8 mouse cellular contexts compared by ENCODE assay signal in the genomic region with DNA sequence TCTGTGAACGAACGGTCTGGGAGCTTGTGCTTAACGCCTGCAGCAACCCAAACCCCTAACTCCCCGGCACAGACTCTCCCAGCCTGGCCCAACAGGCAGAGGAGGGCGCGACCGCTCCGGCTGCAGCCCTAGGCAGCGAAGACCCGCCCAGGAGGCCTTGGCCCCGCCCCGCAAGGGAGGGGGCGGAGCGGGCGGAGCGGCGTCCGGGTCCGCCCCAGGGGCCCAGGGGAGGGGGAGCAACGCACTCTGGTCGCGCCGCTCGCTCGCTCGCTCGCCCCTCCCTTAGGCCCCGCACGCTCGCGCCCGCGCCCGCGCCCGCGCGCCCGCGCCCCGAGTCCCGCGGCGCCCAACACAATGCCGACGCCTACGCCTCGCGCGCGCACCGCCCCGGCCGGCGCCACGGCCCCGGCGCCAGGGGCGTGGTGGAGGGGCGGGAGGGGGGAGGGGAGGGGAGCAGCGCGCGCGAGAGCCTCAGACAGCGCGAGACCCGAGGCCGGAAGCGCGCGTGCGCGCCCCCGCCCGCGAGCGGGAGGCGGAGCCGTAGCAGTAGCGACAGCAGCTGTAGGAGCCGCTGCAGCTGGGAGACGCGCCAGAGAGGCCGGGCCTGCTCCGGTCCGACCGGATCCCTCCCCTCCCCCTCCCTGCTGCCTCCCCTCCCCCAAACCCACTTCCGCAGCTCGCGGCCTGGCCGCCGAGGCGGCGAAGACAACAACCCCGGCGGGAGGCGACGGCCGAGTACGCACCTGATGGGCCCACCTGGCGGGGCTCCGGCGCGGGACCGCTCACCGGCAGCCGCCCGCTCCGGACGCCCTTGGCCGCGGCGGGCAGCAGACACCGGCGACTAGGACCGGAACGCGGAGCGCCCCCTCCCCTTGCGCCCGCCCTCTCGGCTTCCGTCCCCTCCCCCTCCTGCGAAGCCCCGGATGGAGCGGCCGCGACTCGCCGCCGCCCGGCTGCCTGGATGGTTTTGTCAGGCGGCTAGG. TPM values are rescaled to one million over a fixed set of nuclear protein-coding genes. Genes with fewer than 3 reads are reported as not detected.
A peak's percentile ranks its signal among the peaks of the same experiment; 100 is the strongest.
DNase-seq lines count a peak whose midpoint lies in the region; ATAC-seq lines count a peak whose summit lies in the region.

No protein-coding gene starts in this region.

- peak; percentile 94 for DNase-seq in adipocyte (ENCODE audit: low spot score)
- peak; percentile 91 for DNase-seq in embryo, embryonic 10 days (ENCODE audit: low spot score)
- peak; percentile 97 for DNase-seq in gastrocnemius, postnatal 10 days
- DNase-seq in left cerebral cortex, postnatal 10 days (ENCODE audit: extremely low spot score in 1 of 2, low spot score in 2 of 2): peak; percentile 91 to 98
- peak; percentile 93 for DNase-seq in right cerebral cortex, postnatal 25 days
- DNase-seq in urinary bladder, postnatal 4 days (ENCODE audit: low spot score in 2 of 2): peak; percentile 93 to 96

- intact Hi-C loops in left cerebral cortex, postnatal 10 days (cut with DNase I): no loop called here

- peak; percentile 79 for ATAC-seq in inflammation-experienced regulatory T-cells, adult 6 months
- ATAC-seq in megakaryocyte-erythroid progenitor cell, adult 5-6 weeks (replicated peaks; ENCODE audit: low FRiP score, low TSS enrichment, poor library complexity, severe bottlenecking): peak; percentile 84

RNA-seq across cellular contexts. Expression of a gene that starts 1.0 kb away (rescaled TPM):
- total RNA-seq in gastrocnemius, postnatal 10 days (2021): 1 to 10 TPM; 6.2 to 7.2 TPM
- 10 to 100 TPM in 2 of 3 experiments, 1 to 10 TPM in 1; 9.1 to 11.5 (median 11.1) TPM for polyA plus RNA-seq in inflammation-experienced regulatory T-cells, adult 6 months (2017; shearing (Covaris generic))
- 1 to 10 TPM; 9.3 to 9.4 TPM for total RNA-seq in left cerebral cortex, postnatal 10 days (2021)
- total RNA-seq in megakaryocyte-erythroid progenitor cell, adult 5-6 weeks (2014; fragmentation: Nextera tagmentation): 7.4 and 7.5 TPM in 2 replicates
- 7.3 and 11.4 TPM in 2 replicates for total RNA-seq in megakaryocyte-erythroid progenitor cell, adult 5-6 weeks (2017)

RNA-seq across cellular contexts. Expression of a gene that starts 45.3 kb away (rescaled TPM):
- 10 to 100 TPM; 24.3 to 31.3 TPM for total RNA-seq in gastrocnemius, postnatal 10 days (2021)
- polyA plus RNA-seq in inflammation-experienced regulatory T-cells, adult 6 months (2017; shearing (Covaris generic)): 10 to 100 TPM; 40.1 to 45.0 (median 42.4) TPM
- 10 to 100 TPM; 31.6 to 34.6 TPM for total RNA-seq in left cerebral cortex, postnatal 10 days (2021)
- total RNA-seq in megakaryocyte-erythroid progenitor cell, adult 5-6 weeks (2014; fragmentation: Nextera tagmentation): 65.2 and 101 TPM in 2 replicates
- 40.5 and 66.1 TPM in 2 replicates for total RNA-seq in megakaryocyte-erythroid progenitor cell, adult 5-6 weeks (2017)

RNA-seq across cellular contexts. Expression of a gene that starts 45.4 kb away (rescaled TPM):
- 10 to 100 TPM; 10.4 to 11.0 TPM for total RNA-seq in gastrocnemius, postnatal 10 days (2021)
- 10 to 100 TPM; 34.1 to 38.4 (median 35.8) TPM for polyA plus RNA-seq in inflammation-experienced regulatory T-cells, adult 6 months (2017; shearing (Covaris generic))
- 10 to 100 TPM; 10.6 to 12.3 TPM for total RNA-seq in left cerebral cortex, postnatal 10 days (2021)
- total RNA-seq in megakaryocyte-erythroid progenitor cell, adult 5-6 weeks (2014; fragmentation: Nextera tagmentation): 40.4 and 50.3 TPM in 2 replicates
- total RNA-seq in megakaryocyte-erythroid progenitor cell, adult 5-6 weeks (2017): 28.8 and 44.3 TPM in 2 replicates

Comparison
In these comparisons a context has a peak if more than half of its experiments do, and no peak if none do; other contexts are left out.
1. Peak in every context shown above with its lines: DNase-seq and ATAC-seq.